Comparison of ENCODE assay signal across 8 mouse cellular contexts in genomic region chr1:131962606-131963084, GRCm38 (mm10). TPM values are rescaled to one million over a fixed set of nuclear protein-coding genes. Genes with fewer than 3 reads are reported as not detected.
DNase-seq lines count a peak whose midpoint lies in the region; ATAC-seq lines count a peak whose summit lies in the region.

Gene Slc45a3 (plus strand): TSS chr1:131962967.

- H3K36me3 ChIP-seq in limb, embryonic 13.5 days, result no peaks in the 10 kb centered on the region
- H3K36me3 ChIP-seq in midbrain, embryonic 16.5 days (ENCODE audit: control insufficient read depth, insufficient read depth, low read length), result no peaks in the 10 kb centered on the region

- DNase-seq in thymus, postnatal 4 days, result peak; percentile 67
- DNase-seq in thymus, postnatal 10 days (ENCODE audit: low spot score in 2 of 2), result no peak
- peak; percentile 67 for DNase-seq in embryo, embryonic 9.5 days (ENCODE audit: extremely low spot score)
- peak; percentile 39 for DNase-seq in heart, postnatal 4 days
- DNase-seq in cerebellum, postnatal 36 days, result no peak
- no peak for DNase-seq in gastrocnemius, adult 18-20 months (ENCODE audit: low spot score)

- H3K9me3 ChIP-seq in limb, embryonic 13.5 days, result no peaks in the 10 kb centered on the region
- no peaks in the 10 kb centered on the region for H3K9me3 ChIP-seq in midbrain, embryonic 16.5 days (replicated peaks; ENCODE audit: control insufficient read depth, low read length, poor library complexity, severe bottlenecking)

- H3K27ac ChIP-seq in limb, embryonic 13.5 days, result no peak within 1 kb of the TSS
- H3K27ac ChIP-seq in midbrain, embryonic 16.5 days (ENCODE audit: low read length), result no peak within 1 kb of the TSS

- H3K4me1 ChIP-seq in limb, embryonic 13.5 days, result peaks cover 26% of the 10 kb centered on the region
- H3K4me1 ChIP-seq in midbrain, embryonic 16.5 days (ENCODE audit: control insufficient read depth, insufficient read depth, low read length), result peaks cover 7% of the 10 kb centered on the region

- H3K4me2 ChIP-seq in limb, embryonic 13.5 days (replicated peaks), result peak within 1 kb of the TSS; percentile 98
- H3K4me2 ChIP-seq in midbrain, embryonic 16.5 days (ENCODE audit: low read length), result peak within 1 kb of the TSS; percentile 98

- peak within 1 kb of the TSS; percentile 84 for H3K4me3 ChIP-seq in limb, embryonic 13.5 days
- peak within 1 kb of the TSS; percentile 87 for H3K4me3 ChIP-seq in midbrain, embryonic 16.5 days (ENCODE audit: low read depth, low read length)

- peak; percentile 72 for ATAC-seq in limb, embryonic 13.5 days (ENCODE audit: low FRiP score, low read depth)
- ATAC-seq in midbrain, embryonic 16.5 days, result peak; percentile 66

- under 1% methylated on average over 29 of the region's 35 CpGs for WGBS in limb, embryonic 13.5 days
- 0% methylated on average over 28 of the region's 35 CpGs for WGBS in midbrain, embryonic 16.5 days

- H3K9ac ChIP-seq in limb, embryonic 13.5 days, result peak within 1 kb of the TSS; percentile 77
- peak within 1 kb of the TSS; percentile 71 for H3K9ac ChIP-seq in midbrain, embryonic 16.5 days (ENCODE audit: low read depth, low read length)

- H3K27me3 ChIP-seq in limb, embryonic 13.5 days, result peaks cover 84% of the 10 kb centered on the region
- peaks cover 9% of the 10 kb centered on the region for H3K27me3 ChIP-seq in midbrain, embryonic 16.5 days (ENCODE audit: control insufficient read depth, insufficient read depth, low read depth, low read length)

RNA-seq across cellular contexts. Expression of gene Slc45a3, which starts in this region (rescaled TPM):
- 1 to 10 TPM; 2.1 to 2.3 TPM for total RNA-seq in heart, postnatal 4 days (2021)
- polyA plus RNA-seq in limb, embryonic 13.5 days (2015; fragmentation: Nextera tagmentation; extraction: Ambion mirVana), result 3.7 and 4.0 TPM in 2 replicates
- 2.3 and 2.7 TPM in 2 replicates for polyA plus RNA-seq in midbrain, embryonic 16.5 days (2015; fragmentation: Nextera tagmentation; extraction: Ambion mirVana)
- total RNA-seq in gastrocnemius, adult 18-20 months (2021), result 1 to 10 TPM; 1.4 to 2.2 TPM

Comparison
In these comparisons a context has a peak if more than half of its experiments do, and no peak if none do; other contexts are left out.
1. DNase-seq: peak in thymus, postnatal 4 days (single experiment), embryo, embryonic 9.5 days (single experiment) and heart, postnatal 4 days (single experiment); none in thymus, postnatal 10 days (0 of 2), cerebellum, postnatal 36 days (0 of 2) and gastrocnemius, adult 18-20 months (single experiment).